Mouse (Mus musculus) hindbrain, embryonic 15.5 days (tissue): ENCODE measurements around the gene Magohb. TPM values are rescaled to one million over a fixed set of nuclear protein-coding genes. Genes with fewer than 3 reads are reported as not detected.

Experiments used
- polyA plus RNA-seq: library from polyadenylated mRNA; unstranded; fragments of >200 nt; fragmentation: Nextera tagmentation; extraction: Ambion mirVana; gene quantifications from 2 replicates; pipeline ENCODE4 v1.2.1, GENCODE M21; 2015

The Magohb gene
- polyA plus RNA-seq, 1 experiment from 2014 or later: 35.1 TPM

Other genes starting within 250 kb of the Magohb start
- gene Klra2, start 45.9 kb downstream of the Magohb start, polyA plus RNA-seq: 0.10 and 0.12 TPM in 2 replicates
- gene Styk1, start 60.4 kb upstream of the Magohb start, polyA plus RNA-seq: 4.7 and 5.1 TPM in 2 replicates
- 22.0 and 29.6 TPM in 2 replicates for gene Ybx3, start 95.2 kb upstream of the Magohb start, polyA plus RNA-seq
- gene 5430401F13Rik, start 193.2 kb upstream of the Magohb start, polyA plus RNA-seq: not detected in 2 replicates
- not detected in 2 replicates for gene Gm6619, start 193.2 kb upstream of the Magohb start, polyA plus RNA-seq